Mouse (Mus musculus): ENCODE measurements around the gene Anks1b.

The Anks1b gene

DNA sequence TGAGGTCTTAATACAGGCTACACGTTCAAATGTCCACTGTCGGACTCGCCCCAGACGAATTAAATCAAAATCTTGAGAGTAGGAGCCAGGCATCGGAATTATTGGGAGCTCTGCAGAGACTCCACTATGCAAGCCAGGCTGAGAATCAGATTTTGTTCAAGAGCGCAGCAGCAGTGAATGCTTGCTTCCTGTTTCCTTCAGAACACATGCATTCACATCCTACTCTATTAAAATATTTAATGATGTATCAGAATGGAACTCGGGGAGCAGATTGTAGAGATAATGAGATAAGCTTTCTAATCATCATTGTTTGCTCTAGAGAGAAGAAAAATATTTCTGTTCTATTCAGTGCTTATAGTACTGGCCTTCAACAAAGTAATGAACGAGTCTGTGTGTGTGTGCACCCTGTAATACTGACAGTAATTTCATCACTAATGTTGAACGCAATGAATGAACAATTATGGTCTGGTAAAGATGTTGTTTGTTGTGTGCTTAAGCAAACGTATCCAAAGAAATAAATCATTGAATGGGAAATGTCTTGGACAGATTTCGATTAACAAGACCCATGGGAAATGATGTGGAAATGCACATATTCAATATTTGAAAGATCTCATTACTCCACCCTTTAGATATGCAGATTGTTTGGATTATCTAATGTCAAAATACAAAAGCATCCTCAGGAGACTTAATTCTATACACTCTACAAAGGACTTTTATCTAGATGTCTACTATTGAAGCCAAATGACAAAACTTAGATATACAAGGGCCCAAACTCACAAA, 835.7 kb downstream of the Anks1b start:
- in situ Hi-C loops (cut with MboI; ENCODE audit: unreplicated experiment in 2 of 2), result no loop called here

DNA sequence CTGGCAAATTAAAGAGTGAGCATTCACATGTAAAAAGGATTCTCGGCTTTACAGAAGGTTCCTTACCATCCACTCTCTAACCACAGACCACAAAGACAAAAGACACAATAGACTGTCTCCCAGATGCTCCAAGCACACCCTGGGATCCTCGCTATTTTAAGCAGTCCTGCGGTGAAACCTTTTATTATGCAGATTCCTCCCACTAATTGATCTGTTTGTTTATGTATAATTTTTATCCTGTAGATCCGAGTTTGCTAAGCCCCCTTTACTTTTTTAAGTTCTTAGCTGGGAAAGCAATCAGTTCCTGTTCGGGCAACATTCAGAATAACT, 836.3 kb downstream of the Anks1b start:
- in situ Hi-C loops (cut with MboI; ENCODE audit: unreplicated experiment in 2 of 2), result no loop called here

DNA sequence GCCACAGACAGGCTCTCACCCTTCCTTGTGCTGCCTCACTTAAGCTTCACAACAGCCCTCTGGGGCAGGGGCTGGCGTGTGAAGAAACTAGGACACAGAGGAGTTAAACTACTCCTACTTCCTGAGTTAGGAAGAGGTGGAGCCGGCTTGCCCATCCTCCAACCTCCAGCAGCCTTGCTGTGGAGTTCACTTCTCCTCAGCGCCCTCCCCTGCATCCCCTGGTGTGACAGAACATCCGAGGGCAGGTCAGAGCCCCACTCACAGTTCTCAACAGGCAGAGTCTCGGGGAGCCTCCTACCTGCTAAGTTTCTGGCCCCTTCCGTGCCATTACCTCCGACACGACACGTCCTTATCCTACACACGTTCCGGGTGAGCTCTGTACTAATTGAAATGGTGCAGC, 844.7 kb downstream of the Anks1b start:
- in situ Hi-C loops (cut with MboI; ENCODE audit: unreplicated experiment in 2 of 2), result no loop called here

DNA sequence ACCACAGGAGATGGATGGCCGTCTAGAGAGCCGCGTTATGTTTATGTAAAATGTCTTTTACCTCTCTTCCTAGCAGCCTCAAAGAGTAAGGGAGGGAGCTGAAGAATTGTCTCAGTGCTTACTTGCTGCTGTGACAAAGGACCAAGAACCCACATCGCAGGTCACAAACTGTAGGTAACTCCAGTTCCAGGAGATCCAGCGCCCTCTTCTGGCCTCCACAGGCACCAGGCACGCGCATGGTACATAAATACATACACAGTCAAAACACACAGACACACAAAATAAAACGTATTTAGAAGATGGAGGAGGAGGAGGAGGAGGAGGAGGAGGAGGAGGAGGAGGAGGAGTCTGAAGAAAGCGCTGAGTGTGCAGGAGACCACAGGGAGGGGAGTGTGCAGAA, 845.4 kb downstream of the Anks1b start:
- in situ Hi-C loops (cut with MboI; ENCODE audit: unreplicated experiment in 2 of 2), result no loop called here

DNA sequence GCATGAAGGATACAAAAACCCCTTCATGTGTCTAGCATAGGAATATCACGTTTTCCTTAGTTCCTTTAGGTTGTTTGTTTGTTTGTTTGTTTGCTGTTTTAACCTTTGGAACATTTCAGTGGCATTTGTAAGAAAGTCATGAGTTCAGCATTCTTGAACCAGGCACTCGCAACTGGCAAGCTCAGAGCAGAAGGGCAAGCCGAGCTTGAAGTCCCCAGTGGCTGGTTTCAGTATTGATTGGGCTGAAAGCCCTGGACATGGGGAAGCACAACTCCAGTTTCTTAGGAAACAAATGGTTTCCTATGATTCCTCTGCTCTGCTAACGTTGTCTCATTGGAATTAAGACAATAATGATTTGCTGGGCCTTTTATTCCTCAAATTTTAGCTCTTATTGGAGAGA, 846.7 kb downstream of the Anks1b start:
- in situ Hi-C loops (cut with MboI; ENCODE audit: unreplicated experiment in 2 of 2), result no loop called here

DNA sequence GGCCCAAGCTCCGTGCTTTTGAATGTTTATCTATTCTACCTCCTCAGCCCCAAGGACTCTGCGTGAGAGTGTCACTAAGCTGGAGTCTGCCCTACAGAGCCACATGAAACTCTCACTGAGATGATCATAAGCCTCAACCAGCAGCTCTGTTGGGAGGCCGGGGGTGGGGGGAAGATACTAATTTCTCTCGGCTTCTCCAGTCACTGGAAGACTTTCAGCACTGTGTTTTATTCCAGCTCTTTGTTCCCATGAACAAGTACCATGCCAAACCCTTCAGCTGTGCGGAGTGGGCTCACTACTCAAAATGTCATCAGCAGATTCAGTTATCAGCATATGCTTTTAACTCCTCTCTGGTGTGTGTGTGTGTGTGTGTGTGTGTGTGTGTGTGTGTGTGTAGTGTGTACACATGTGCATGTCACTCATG, 849.8 kb downstream of the Anks1b start:
- in situ Hi-C loops (cut with MboI; ENCODE audit: unreplicated experiment in 2 of 2), result no loop called here

DNA sequence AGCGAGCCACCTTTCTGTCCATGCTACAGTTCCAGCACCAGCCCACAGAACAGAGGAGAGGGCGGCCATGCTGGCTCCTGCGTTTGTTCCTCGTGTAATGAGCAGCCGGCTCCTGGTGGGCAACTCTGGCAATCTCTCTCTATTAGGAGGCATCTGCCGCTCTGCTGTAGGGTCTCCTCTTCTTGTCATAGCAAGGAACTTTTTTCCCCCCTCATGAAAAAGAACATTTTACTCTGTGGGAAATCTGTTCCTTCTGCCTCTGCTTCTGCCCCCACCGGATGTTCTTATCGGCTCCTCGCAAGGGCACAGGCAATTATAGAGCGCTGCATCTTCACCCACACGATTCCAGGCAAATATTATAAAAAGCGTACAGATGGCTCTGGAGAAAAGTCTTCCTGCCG, 850.6 kb downstream of the Anks1b start:
- in situ Hi-C loops (cut with MboI; ENCODE audit: unreplicated experiment in 2 of 2), result no loop called here

DNA sequence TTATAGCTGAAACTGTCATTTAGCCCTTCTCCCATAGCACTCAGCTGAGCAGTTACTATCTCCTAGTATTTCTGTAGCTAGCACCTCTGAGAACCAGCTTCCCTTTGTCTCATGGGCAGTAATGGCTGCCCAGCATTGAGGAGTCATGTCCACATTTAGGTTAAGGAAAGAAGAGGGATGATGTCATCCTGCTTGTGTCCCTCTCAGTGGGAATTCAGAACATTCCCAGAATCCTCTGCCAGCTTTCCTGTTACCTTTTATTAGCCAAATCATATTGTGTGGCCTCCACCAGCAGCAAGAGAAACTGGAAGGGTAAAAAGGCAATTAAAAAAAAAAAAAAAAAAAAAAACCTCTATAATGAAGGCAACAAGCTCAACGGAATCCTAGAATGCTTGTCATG, 851.6 kb downstream of the Anks1b start:
- in situ Hi-C loops (cut with MboI; ENCODE audit: unreplicated experiment in 2 of 2), result loop anchor here (5.0 kb wide), 2 partner anchors 307 to 417 kb away; no protein-coding TSS in a partner anchor

DNA sequence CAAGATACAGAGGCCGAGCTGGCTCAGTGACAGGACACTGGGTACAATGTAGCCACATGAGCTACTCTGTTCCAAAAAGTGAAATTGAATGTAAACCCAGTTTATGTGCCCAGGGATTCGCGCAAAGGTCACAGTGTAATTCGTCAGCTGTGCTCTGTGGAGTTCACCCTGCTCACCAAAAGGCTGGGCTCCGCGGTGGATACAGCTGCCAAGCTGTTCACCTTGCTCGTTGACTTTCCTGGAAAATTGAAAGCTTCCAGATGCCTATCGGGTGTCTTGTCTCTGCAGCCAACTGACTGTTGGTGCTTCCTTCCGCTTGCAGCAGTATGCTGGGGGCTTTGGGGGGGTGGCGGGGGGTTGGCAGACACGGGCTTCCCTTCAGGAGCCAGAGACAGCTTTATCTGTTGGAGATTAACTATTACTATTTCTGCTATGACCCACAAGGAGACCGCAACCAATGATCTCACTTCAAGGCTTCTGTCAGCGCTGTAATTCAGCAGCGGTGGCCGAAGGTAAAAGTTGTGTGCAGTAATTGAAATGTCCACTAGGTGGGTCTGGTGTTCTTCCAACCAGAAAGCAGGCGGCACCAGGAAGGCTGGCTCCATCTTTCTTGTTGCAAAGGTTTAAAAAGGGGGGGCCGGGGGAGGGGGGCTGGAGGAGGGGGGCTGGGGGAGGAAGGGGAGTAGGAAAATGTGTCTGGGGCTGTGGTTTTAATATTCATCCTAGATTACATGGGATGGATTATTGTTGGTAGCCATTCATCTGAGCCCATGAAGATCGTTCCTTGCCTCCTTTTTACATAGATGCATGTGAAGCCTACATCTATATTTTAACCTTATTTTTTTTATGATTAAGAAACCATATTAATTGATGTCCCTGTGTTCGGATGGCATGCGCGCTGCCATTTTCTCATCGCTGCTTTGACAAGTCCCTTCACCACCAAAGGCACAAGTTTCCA, 855.4 kb downstream of the Anks1b start:
- in situ Hi-C loops (cut with MboI; ENCODE audit: unreplicated experiment in 2 of 2), result loop anchor here (5.0 kb wide), 2 partner anchors 304 to 414 kb away; no protein-coding TSS in a partner anchor

DNA sequence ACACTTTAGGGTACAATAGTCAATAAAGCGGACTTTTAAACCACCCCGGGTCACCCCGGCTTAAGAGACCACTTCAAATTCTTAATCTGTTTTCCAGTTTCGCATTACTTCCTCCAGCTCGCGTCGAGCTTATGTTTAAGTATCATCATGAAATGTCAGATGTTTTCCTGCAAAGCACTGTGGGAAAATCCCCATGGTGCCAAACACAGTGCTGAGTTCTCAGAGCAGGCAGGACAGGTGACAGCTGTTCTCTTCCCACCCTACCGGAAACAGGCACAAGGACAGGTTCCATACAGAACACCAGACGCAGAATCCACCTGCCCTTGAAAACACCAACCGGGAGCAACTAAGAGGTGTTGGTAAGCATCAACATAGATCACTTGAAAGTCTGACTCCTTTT, 856.2 kb downstream of the Anks1b start:
- in situ Hi-C loops (cut with MboI; ENCODE audit: unreplicated experiment in 2 of 2), result loop anchor here (5.0 kb wide), 2 partner anchors 303 to 413 kb away; no protein-coding TSS in a partner anchor

DNA sequence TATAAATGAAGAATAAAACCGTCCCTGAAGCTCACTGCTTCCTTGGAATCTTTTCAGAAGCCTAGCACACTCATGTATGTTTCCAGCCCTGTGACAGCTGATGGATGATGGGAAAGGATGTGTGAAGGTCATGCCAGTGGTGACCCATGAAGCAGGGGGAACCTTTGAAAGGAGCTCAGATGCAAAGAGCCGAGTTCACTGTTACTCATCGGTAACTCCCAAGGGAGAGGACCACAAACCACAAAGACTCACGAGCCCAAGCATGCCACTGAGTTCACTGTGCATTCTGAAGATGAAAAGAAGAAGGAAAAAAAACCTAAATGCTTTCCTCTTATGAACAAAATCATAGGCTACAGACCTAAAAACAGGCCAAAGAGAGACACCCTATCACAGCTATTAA, 859.5 kb downstream of the Anks1b start:
- in situ Hi-C loops (cut with MboI; ENCODE audit: unreplicated experiment in 2 of 2), result loop anchor here (5.0 to 10.0 kb wide), 5 partner anchors 72 to 452 kb away; partner anchors contain the start of gene Tmpo (in 1 of the 2)

DNA sequence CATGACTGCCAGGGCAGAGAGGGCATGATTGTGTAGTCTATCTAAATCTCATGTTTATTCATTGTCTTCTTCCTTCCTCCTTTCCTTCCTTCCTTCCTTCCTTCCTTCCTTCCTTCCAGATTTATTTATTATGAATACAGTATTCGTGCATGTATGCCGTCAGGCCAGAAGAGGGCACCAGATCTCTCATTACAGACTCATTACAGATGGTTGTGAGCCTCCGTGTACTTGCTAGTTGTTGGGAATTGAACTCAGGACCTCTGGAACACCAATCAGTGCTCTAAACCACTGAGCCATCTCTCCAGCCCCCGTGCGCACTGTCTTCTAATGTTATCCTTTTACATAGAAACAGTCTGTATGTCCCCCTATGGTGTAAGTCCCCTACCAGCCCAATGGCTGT, 860.3 kb downstream of the Anks1b start:
- in situ Hi-C loops (cut with MboI; ENCODE audit: unreplicated experiment in 2 of 2), result loop anchor here (5.0 to 10.0 kb wide), 5 partner anchors 71 to 451 kb away; partner anchors contain the start of gene Tmpo (in 1 of the 2)

DNA sequence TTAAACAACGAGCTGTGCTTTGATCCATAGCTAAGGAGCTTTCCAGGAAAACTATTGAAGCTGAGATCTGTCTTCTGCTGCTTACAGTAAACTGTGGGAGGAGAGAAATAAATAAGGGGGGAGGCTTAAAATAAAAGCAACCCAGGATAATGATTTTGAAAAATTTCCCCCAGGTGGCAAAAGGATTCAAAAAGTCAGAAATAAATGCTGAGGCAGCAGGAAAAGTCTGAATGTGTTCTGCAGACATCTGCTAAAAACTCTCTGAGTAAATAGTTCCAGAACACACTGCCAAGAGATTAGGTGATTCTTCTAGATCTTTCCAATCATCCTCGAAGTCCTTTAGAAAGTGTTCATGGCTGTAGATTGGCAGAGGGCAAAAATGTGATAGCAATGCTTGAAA, 865.2 kb downstream of the Anks1b start:
- in situ Hi-C loops (cut with MboI; ENCODE audit: unreplicated experiment in 2 of 2), result loop anchor here (5.0 to 10.0 kb wide), 3 partner anchors 66 to 446 kb away; partner anchors contain the start of gene Tmpo (in 1 of the 2)

DNA sequence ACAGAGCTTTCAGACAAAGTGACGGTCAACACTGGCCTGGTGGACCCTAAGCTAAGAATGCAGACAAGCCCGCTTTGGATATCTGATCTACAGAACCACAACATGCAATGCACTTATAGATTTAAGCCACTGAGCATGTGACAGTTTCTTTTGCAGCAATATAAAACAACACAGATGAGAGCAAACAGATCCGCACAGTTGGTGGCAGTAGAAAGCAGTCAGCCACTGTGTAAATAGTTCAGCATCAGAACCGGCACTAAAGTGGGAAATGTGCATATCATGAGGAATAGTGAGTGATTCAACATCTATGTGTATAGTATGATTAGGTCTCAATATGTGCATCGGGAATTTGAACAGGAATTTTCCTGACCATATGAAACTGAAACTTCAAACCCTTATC, 867.6 kb downstream of the Anks1b start:
- in situ Hi-C loops (cut with MboI; ENCODE audit: unreplicated experiment in 2 of 2), result no loop called here

DNA sequence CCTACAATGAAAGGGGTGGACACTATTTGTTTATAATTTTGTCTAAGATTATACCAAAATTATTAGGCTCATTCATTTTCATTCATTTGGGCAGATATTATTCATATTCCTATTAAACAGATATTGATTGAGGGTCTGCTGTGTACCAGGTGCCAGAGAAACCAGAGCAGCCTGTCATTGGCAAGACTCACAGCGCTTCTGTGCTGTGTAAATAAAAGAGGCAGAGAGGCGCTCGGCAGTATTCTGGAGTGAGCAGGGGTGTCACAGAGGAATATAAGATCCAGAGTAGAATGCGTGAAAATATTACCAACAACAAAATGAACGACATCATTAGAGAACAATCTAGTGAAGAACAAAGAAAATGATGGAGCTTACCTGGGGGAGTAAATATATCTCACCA, 878.6 kb downstream of the Anks1b start:
- in situ Hi-C loops (cut with MboI; ENCODE audit: unreplicated experiment in 2 of 2), result no loop called here

DNA sequence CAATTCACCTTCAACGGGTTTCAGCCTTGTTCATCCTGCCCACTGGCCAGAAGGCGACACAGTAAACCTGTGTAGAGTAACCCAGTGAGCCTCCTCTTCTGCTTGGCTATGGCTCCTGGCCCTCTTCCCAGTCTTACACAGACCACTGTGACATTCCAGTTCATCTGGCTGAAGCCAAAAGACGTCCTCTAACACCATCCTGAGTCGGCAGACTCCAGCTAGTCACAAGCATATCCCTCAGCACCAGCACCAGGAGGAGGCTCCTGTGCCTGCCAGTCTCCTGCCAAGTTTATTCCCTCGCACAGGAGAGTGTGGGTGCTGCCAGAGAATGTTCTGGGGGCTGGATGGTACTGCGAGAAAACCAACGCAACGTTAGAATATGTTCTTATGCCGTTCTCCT, 879.8 kb downstream of the Anks1b start:
- in situ Hi-C loops (cut with MboI; ENCODE audit: unreplicated experiment in 2 of 2), result no loop called here

DNA sequence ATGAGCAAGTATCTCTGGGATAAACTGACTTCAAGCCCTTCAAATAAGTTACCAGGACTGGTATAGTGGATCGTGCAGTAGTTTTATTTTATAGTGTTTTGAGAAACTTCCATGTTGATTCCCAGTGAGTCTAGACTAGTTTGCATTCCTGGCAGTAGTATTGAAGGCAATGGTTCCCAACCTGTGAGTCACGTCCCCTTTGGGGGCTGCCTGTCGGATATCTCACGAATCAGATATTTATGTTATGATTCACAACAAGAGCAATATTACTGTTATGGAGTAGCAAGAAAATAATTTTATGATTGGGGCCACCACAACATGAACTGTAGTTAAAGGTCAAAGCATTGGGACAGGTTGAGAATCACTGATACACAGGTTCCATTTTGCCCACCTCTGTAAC, 884.5 kb downstream of the Anks1b start:
- in situ Hi-C loops (cut with MboI; ENCODE audit: unreplicated experiment in 2 of 2), result no loop called here

DNA sequence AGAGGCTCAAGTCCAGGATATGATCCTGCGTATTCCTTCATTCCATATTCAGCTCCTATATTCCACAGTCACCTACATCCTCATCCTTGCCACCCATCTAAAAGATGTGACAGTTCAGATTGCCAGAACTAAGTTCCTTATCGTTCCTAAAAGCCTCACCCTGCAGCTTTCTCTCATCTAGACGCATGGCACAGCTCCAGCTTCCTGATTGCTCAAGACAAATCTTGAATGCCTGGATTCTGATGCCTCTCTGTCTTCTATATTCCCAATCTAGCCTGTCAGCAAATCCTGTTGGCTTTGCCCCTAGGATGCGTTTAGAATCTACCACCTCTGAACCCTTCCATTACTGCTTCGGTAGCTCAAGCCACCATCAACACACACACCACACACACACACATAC, 886.6 kb downstream of the Anks1b start:
- in situ Hi-C loops (cut with MboI; ENCODE audit: unreplicated experiment in 2 of 2), result no loop called here

DNA sequence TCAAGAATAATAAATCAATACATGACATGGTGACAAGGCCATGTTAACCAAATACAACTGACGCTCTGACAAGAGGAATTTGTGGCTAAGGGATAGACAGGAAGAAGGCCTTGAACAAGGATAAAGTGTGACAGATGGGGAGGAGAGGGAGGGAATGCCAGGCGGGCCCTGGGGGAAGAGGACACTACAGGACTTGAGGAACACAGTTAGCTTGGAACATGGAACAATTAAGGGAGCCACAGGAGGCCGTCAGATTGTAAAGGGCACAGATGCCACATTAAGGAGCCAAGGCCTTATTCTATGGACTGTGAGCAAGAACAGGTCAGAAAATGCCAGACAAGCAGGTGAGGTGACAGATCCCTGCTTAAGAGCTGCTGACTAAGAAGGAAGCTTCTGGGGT, 893.0 kb downstream of the Anks1b start:
- in situ Hi-C loops (cut with MboI; ENCODE audit: unreplicated experiment in 2 of 2), result no loop called here

DNA sequence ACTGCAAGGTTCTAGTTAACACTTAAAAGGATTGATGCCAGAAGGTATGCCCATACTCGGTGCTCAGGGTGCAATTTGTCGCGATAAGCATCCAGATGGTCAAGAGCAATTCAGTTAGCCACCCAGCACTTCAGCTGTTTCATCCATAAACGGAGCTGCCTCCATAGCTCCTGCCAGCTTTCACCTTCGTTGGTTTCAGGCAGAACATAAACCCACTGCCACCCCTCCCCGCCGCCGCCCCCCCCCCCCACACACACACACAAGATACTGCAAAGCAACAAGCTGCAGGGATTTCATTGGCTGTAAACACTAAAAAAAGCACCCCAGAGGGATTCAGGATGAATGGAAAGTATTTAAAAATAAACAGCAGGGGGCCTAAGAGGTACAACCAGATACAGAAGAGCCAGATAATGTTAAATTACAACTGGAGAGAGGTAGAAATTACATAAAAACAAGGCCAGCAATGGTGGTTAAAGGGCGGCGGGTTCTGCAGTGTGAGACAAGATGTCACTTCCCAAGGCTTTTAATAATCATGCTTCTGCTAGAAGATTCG, 897.2 kb downstream of the Anks1b start:
- in situ Hi-C loops (cut with MboI; ENCODE audit: unreplicated experiment in 2 of 2), result no loop called here

DNA sequence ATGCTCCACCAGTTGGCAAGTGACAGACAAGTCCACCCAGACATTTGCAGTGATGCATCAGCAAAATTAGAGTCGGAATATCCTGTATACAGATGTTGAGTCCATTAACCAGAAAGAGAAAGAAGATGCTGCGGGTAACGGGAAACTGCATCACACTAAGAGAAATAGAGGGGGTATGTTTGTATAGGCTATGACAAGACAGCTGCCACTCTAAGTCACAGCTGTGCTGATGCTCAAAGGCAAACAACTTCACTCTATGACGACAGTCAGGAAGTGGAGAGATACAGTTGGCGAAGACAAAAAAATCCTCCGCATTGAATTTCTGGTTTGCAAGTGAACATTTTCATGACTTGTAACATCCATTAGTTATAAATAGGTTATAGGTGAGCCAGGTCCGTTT, 897.7 kb downstream of the Anks1b start:
- in situ Hi-C loops (cut with MboI; ENCODE audit: unreplicated experiment in 2 of 2), result no loop called here
